Mouse (Mus musculus): ENCODE measurements around the gene Arap1. TPM values are rescaled to one million over a fixed set of nuclear protein-coding genes. Genes with fewer than 3 reads are reported as not detected.
A peak's percentile ranks its signal among the peaks of the same experiment; 100 is the strongest.

Arap1 gene
- polyA plus RNA-seq, 1 experiment from 2014 or later, result 17.2 TPM

- H3K36me3 ChIP-seq, result no peaks in the 10 kb centered on the region
- peak overlapping the region; percentile 62 for H3K9ac ChIP-seq
- H3K27ac ChIP-seq, result no peak overlapping the region
- H3K4me3 ChIP-seq, result peak overlapping the region; percentile 48
- H3K4me1 ChIP-seq, result peaks cover 10% of the 10 kb centered on the region
- 4% methylated on average over 13 of the region's 13 CpGs for WGBS
- H3K4me2 ChIP-seq (replicated peaks), result peak overlapping the region; percentile 91
- no peak for ATAC-seq (ENCODE audit: low FRiP score)
- no peaks in the 10 kb centered on the region for H3K9me3 ChIP-seq (replicated peaks)
- peaks cover 22% of the 10 kb centered on the region for H3K27me3 ChIP-seq
Observed at GRCm38 (mm10) chr7:101348312-101348711, 445 bp downstream of the Arap1 start.

- Histone ChIP-seq H3K36me3 (no peaks in the 10 kb centered on the region), H3K9me3 (replicated peaks) (no peaks in the 10 kb centered on the region), H3K27me3 (peaks cover 22% of the 10 kb centered on the region), H3K4me2 (replicated peaks) (no peak overlapping the region), H3K4me1 (peaks cover 10% of the 10 kb centered on the region), H3K4me3 (no peak overlapping the region), H3K9ac (no peak overlapping the region), H3K27ac (no peak overlapping the region)
- ATAC-seq (ENCODE audit: low FRiP score), result no peak
- WGBS, result 27% methylated on average over 2 of the region's 2 CpGs
Observed at GRCm38 (mm10) chr7:101349861-101350260, 2.0 kb downstream of the Arap1 start.

GRCm38 (mm10) chr7:101352404-101352803 is 4.5 kb downstream of the Arap1 start:
- peaks cover 22% of the 10 kb centered on the region for H3K4me1 ChIP-seq
- H3K36me3 ChIP-seq, result no peaks in the 10 kb centered on the region
- no peak overlapping the region for H3K27ac ChIP-seq
- no peak for ATAC-seq (ENCODE audit: low FRiP score)
- H3K9me3 ChIP-seq (replicated peaks), result no peaks in the 10 kb centered on the region
- H3K9ac ChIP-seq, result no peak overlapping the region
- no peak overlapping the region for H3K4me3 ChIP-seq
- peaks cover 15% of the 10 kb centered on the region for H3K27me3 ChIP-seq
- 80% methylated on average over 4 of the region's 4 CpGs for WGBS
- H3K4me2 ChIP-seq (replicated peaks), result no peak overlapping the region

- no peak for ATAC-seq (ENCODE audit: low FRiP score)
- WGBS, result 80% methylated on average over 5 of the region's 5 CpGs
Observed at GRCm38 (mm10) chr7:101354423-101354822, 6.6 kb downstream of the Arap1 start.

GRCm38 (mm10) chr7:101355551-101356100 is 7.8 kb downstream of the Arap1 start:
- Histone ChIP-seq H3K36me3 (no peaks in the 10 kb centered on the region), H3K27me3 (no peaks in the 10 kb centered on the region), H3K27ac (no peak overlapping the region), H3K9ac (no peak overlapping the region), H3K9me3 (replicated peaks) (no peaks in the 10 kb centered on the region), H3K4me2 (replicated peaks) (no peak overlapping the region), H3K4me3 (no peak overlapping the region), H3K4me1 (peaks cover 12% of the 10 kb centered on the region)
- 86% methylated on average over 6 of the region's 6 CpGs for WGBS
- no peak for ATAC-seq (ENCODE audit: low FRiP score)

More at GRCm38 (mm10) chr7:101354423-101354822, 6.6 kb downstream of the Arap1 start:
- Histone ChIP-seq H3K4me2 (replicated peaks) (no peak overlapping the region), H3K9me3 (replicated peaks) (no peaks in the 10 kb centered on the region), H3K9ac (no peak overlapping the region), H3K4me3 (no peak overlapping the region), H3K4me1 (peaks cover 16% of the 10 kb centered on the region), H3K27me3 (peaks cover 5% of the 10 kb centered on the region), H3K27ac (no peak overlapping the region), H3K36me3 (no peaks in the 10 kb centered on the region)

- Histone ChIP-seq H3K9ac (no peak overlapping the region), H3K4me2 (replicated peaks) (no peak overlapping the region), H3K4me1 (peaks cover 16% of the 10 kb centered on the region), H3K9me3 (replicated peaks) (no peaks in the 10 kb centered on the region), H3K4me3 (no peak overlapping the region), H3K27ac (no peak overlapping the region), H3K27me3 (no peaks in the 10 kb centered on the region), H3K36me3 (no peaks in the 10 kb centered on the region)
- 38% methylated on average over 3 of the region's 3 CpGs for WGBS
- ATAC-seq (ENCODE audit: low FRiP score), result no peak
Observed at GRCm38 (mm10) chr7:101356868-101357267, 9.0 kb downstream of the Arap1 start.

GRCm38 (mm10) chr7:101360406-101360805 is 12.5 kb downstream of the Arap1 start:
- H3K36me3 ChIP-seq, result no peaks in the 10 kb centered on the region
- H3K9ac ChIP-seq, result no peak overlapping the region
- no peak overlapping the region for H3K4me2 ChIP-seq (replicated peaks)
- H3K9me3 ChIP-seq (replicated peaks), result no peaks in the 10 kb centered on the region
- H3K4me1 ChIP-seq, result peaks cover 16% of the 10 kb centered on the region
- H3K27me3 ChIP-seq, result no peaks in the 10 kb centered on the region
- H3K27ac ChIP-seq, result no peak overlapping the region
- no peak for ATAC-seq (ENCODE audit: low FRiP score)
- 80% methylated on average over 3 of the region's 3 CpGs for WGBS
- H3K4me3 ChIP-seq, result no peak overlapping the region

- Histone ChIP-seq H3K27me3 (no peaks in the 10 kb centered on the region), H3K9me3 (replicated peaks) (no peaks in the 10 kb centered on the region), H3K4me3 (no peak overlapping the region), H3K4me2 (replicated peaks) (no peak overlapping the region), H3K27ac (no peak overlapping the region), H3K36me3 (no peaks in the 10 kb centered on the region), H3K9ac (no peak overlapping the region), H3K4me1 (peaks cover 16% of the 10 kb centered on the region)
- no peak for ATAC-seq (ENCODE audit: low FRiP score)
- WGBS, result 78% methylated on average over 4 of the region's 4 CpGs
Observed at GRCm38 (mm10) chr7:101361021-101361420, 13.2 kb downstream of the Arap1 start.

- H3K36me3 ChIP-seq, result no peaks in the 10 kb centered on the region
- no peak overlapping the region for H3K4me3 ChIP-seq
- WGBS, result 64% methylated on average over 4 of the region's 4 CpGs
- no peaks in the 10 kb centered on the region for H3K27me3 ChIP-seq
- ATAC-seq (ENCODE audit: low FRiP score), result no peak
- H3K9me3 ChIP-seq (replicated peaks), result no peaks in the 10 kb centered on the region
- H3K27ac ChIP-seq, result no peak overlapping the region
- peaks cover 10% of the 10 kb centered on the region for H3K4me1 ChIP-seq
- no peak overlapping the region for H3K9ac ChIP-seq
- no peak overlapping the region for H3K4me2 ChIP-seq (replicated peaks)
Observed at GRCm38 (mm10) chr7:101361767-101362166, 13.9 kb downstream of the Arap1 start.

- Histone ChIP-seq H3K9ac (no peak overlapping the region), H3K27ac (no peak overlapping the region), H3K4me1 (0 out of 2 replicates have a peak, but pooled peaks cover 4% of the 10 kb centered on the region), H3K27me3 (no peaks in the 10 kb centered on the region), H3K4me2 (replicated peaks) (no peak overlapping the region), H3K9me3 (replicated peaks) (no peaks in the 10 kb centered on the region), H3K36me3 (no peaks in the 10 kb centered on the region), H3K4me3 (no peak overlapping the region)
- no peak for ATAC-seq (ENCODE audit: low FRiP score)
- WGBS, result 69% methylated on average over 5 of the region's 5 CpGs
Observed at GRCm38 (mm10) chr7:101362791-101363191, 14.9 kb downstream of the Arap1 start.

GRCm38 (mm10) chr7:101363914-101364313 is 16.0 kb downstream of the Arap1 start:
- no peak overlapping the region for H3K4me2 ChIP-seq (replicated peaks)
- H3K9ac ChIP-seq, result no peak overlapping the region
- no peak for ATAC-seq (ENCODE audit: low FRiP score)
- H3K27ac ChIP-seq, result no peak overlapping the region
- H3K4me3 ChIP-seq, result no peak overlapping the region
- 82% methylated on average over 5 of the region's 5 CpGs for WGBS
- no peaks in the 10 kb centered on the region for H3K9me3 ChIP-seq (replicated peaks)
- H3K36me3 ChIP-seq, result no peaks in the 10 kb centered on the region
- H3K4me1 ChIP-seq, result 0 out of 2 replicates have a peak, but pooled peaks cover 4% of the 10 kb centered on the region
- H3K27me3 ChIP-seq, result no peaks in the 10 kb centered on the region

GRCm38 (mm10) chr7:101367901-101368852 is 20.3 kb downstream of the Arap1 start:
- Histone ChIP-seq H3K4me3 (no peak overlapping the region), H3K27me3 (no peaks in the 10 kb centered on the region), H3K4me1 (no peaks in the 10 kb centered on the region), H3K9ac (no peak overlapping the region), H3K9me3 (replicated peaks) (no peaks in the 10 kb centered on the region), H3K36me3 (no peaks in the 10 kb centered on the region), H3K27ac (no peak overlapping the region), H3K4me2 (replicated peaks) (no peak overlapping the region)
- ATAC-seq (ENCODE audit: low FRiP score), result no peak
- WGBS, result 68% methylated on average over 11 of the region's 11 CpGs
